Mouse (Mus musculus): ENCODE measurements around the gene Vmac. TPM values are rescaled to one million over a fixed set of nuclear protein-coding genes. Genes with fewer than 3 reads are reported as not detected.

Gene Vmac
- polyA plus RNA-seq, 1 experiment: 10.4 TPM

Other genes with a start within 250 kb of the Vmac start
- gene Ptprs, start 241.5 kb downstream of the Vmac start, polyA plus RNA-seq (2012; rRNA removed): 24.2 and 47.4 TPM in 2 replicates
- not detected in 2 replicates for gene Znrf4, start 205.6 kb downstream of the Vmac start, polyA plus RNA-seq (2012; rRNA removed)
- 2.3 and 3.2 TPM in 2 replicates for gene Gm20219, start 163.6 kb downstream of the Vmac start, polyA plus RNA-seq (2012; rRNA removed)
- gene Safb2, start 133.4 kb downstream of the Vmac start, polyA plus RNA-seq (2012; rRNA removed): 72.4 and 81.0 TPM in 2 replicates
- gene Safb, start 133.2 kb downstream of the Vmac start, polyA plus RNA-seq (2012; rRNA removed): 91.8 and 101 TPM in 2 replicates
- gene 2410015M20Rik, start 108.3 kb downstream of the Vmac start, polyA plus RNA-seq (2012; rRNA removed): 202 and 210 TPM in 2 replicates
- 1,862 and 2,500 TPM in 2 replicates for gene Rpl36, start 104.6 kb downstream of the Vmac start, polyA plus RNA-seq (2012; rRNA removed)
- gene Lonp1, start 91.1 kb downstream of the Vmac start, polyA plus RNA-seq (2012; rRNA removed): 45.1 and 53.6 TPM in 2 replicates
- 0.27 and 0.33 TPM in 2 replicates for gene Catsperd, start 89.9 kb downstream of the Vmac start, polyA plus RNA-seq (2012; rRNA removed)
- 62.5 and 73.0 TPM in 2 replicates for gene Ranbp3, start 44.7 kb downstream of the Vmac start, polyA plus RNA-seq (2012; rRNA removed)
- 662 and 682 TPM in 2 replicates for gene Ndufa11, start 255 bp downstream of the Vmac start, polyA plus RNA-seq (2012; rRNA removed)
- gene Nrtn, start 39.5 kb upstream of the Vmac start, polyA plus RNA-seq (2012; rRNA removed): 11.0 and 11.7 TPM in 2 replicates
- 42.7 and 53.1 TPM in 2 replicates for gene Dus3l, start 46.7 kb upstream of the Vmac start, polyA plus RNA-seq (2012; rRNA removed)
- 3.3 and 4.1 TPM in 2 replicates for gene Prr22, start 52.2 kb upstream of the Vmac start, polyA plus RNA-seq (2012; rRNA removed)
- 6.2 and 9.9 TPM in 2 replicates for gene Rfx2, start 113.0 kb upstream of the Vmac start, polyA plus RNA-seq (2012; rRNA removed)
- gene Acsbg2, start 156.4 kb upstream of the Vmac start, polyA plus RNA-seq (2012; rRNA removed): not detected in 2 replicates
- 0.15 and 0.19 TPM in 2 replicates for gene 1700061G19Rik, start 157.5 kb upstream of the Vmac start, polyA plus RNA-seq (2012; rRNA removed)
- 32.3 and 39.8 TPM in 2 replicates for gene Mllt1, start 217.4 kb upstream of the Vmac start, polyA plus RNA-seq (2012; rRNA removed)

Data from large intestine, adult 2 months (tissue).